Comparison of ENCODE assay signal across 19 mouse cellular contexts in genomic region chr3:100515754-100516141, GRCm38 (mm10). TPM values are rescaled to one million over a fixed set of nuclear protein-coding genes. Genes with fewer than 3 reads are reported as not detected.
DNase-seq lines count a peak whose midpoint lies in the region; ATAC-seq and TF ChIP-seq lines count a peak whose summit lies in the region.
"Had no signal": no experiment of that assay in that cellular context is flagged by ENCODE, and none has a peak within 500 bp of the region (broad histone marks: within the 10 kb centered on the region; RNA-seq: fewer than 3 reads in every experiment).

No protein-coding gene starts in this region.

- H3K4me3 ChIP-seq in kidney, embryonic 15.5 days (replicated peaks) = no peak overlapping the region
- H3K4me3 ChIP-seq in lung, postnatal 0 days (ENCODE audit: low read depth, low read length) = no peak overlapping the region
- H3K4me3 ChIP-seq in heart, embryonic 10.5 days = no peak overlapping the region
- H3K4me3 ChIP-seq: embryonic facial prominence, embryonic 13.5 days; forebrain, embryonic 12.5 days; heart, embryonic 13.5 days; hindbrain, embryonic 13.5 days had no signal

- WGBS in kidney, embryonic 15.5 days = 85% methylated on average over 5 of the region's 5 CpGs
- WGBS in lung, postnatal 0 days = 84% methylated on average over 5 of the region's 5 CpGs
- 80% methylated on average over 5 of the region's 5 CpGs for WGBS in heart, embryonic 10.5 days

- ATAC-seq in kidney, embryonic 15.5 days (replicated peaks; ENCODE audit: low FRiP score) = 0 out of 2 replicates have a peak, but pooled peaks have one; percentile 37
- 0 out of 2 replicates have a peak, but pooled peaks have one; percentile 2 for ATAC-seq in lung, postnatal 0 days
- peak; percentile 73 for ATAC-seq in megakaryocyte, adult 5-6 weeks (ENCODE audit: poor library complexity, severe bottlenecking)
- ATAC-seq: activated CD4-positive, CD25-positive, alpha-beta regulatory T cell, adult 4 months; CD4-positive, CD25-positive, alpha-beta regulatory T cell, adult 4 months; forebrain, embryonic 16.5 days had no signal

- no peak for TF ChIP-seq CTCF in lung, postnatal 0 days (IDR thresholded peaks at IDR 0.05)

- no peaks in the 10 kb centered on the region for H3K27me3 ChIP-seq in kidney, embryonic 15.5 days
- H3K27me3 ChIP-seq in lung, postnatal 0 days (replicated peaks; ENCODE audit: insufficient read depth, low read length) = no peaks in the 10 kb centered on the region
- H3K27me3 ChIP-seq in heart, embryonic 10.5 days (ENCODE audit: insufficient read depth, poor library complexity, severe bottlenecking) = 0 out of 2 replicates have a peak, but pooled peaks cover 3% of the 10 kb centered on the region
- H3K27me3 ChIP-seq: embryonic facial prominence, embryonic 13.5 days; forebrain, embryonic 12.5 days; hindbrain, embryonic 13.5 days had no signal

- H3K9ac ChIP-seq in kidney, embryonic 15.5 days = no peak overlapping the region
- H3K9ac ChIP-seq in lung, postnatal 0 days (replicated peaks; ENCODE audit: low read depth) = no peak overlapping the region
- H3K9ac ChIP-seq: embryonic facial prominence, embryonic 13.5 days; forebrain, embryonic 12.5 days; heart, embryonic 13.5 days; hindbrain, embryonic 13.5 days had no signal

- H3K4me1 ChIP-seq in kidney, embryonic 15.5 days = no peaks in the 10 kb centered on the region
- no peaks in the 10 kb centered on the region for H3K4me1 ChIP-seq in lung, postnatal 0 days (ENCODE audit: insufficient read depth, low read depth, low read length)
- H3K4me1 ChIP-seq in heart, embryonic 10.5 days = no peaks in the 10 kb centered on the region
- H3K4me1 ChIP-seq: embryonic facial prominence, embryonic 13.5 days; forebrain, embryonic 12.5 days; heart, embryonic 13.5 days; hindbrain, embryonic 13.5 days had no signal

- DNase-seq in kidney, adult 11 months = no peak
- no peak for DNase-seq in lung, postnatal 0 days (ENCODE audit: low spot score)
- DNase-seq in lung, postnatal 10 days = no peak
- no peak for DNase-seq in frontal cortex, postnatal 25 days (ENCODE audit: low spot score in 2 of 2)
- DNase-seq in heart, embryonic 10.5 days (ENCODE audit: low spot score) = no peak
- DNase-seq: adrenal gland, postnatal 14 days; cerebellum, adult 2 months; cerebellum, postnatal 14 days; gastrocnemius, postnatal 14 days; heart, postnatal 36 days had no signal

- no peaks in the 10 kb centered on the region for H3K9me3 ChIP-seq in kidney, embryonic 15.5 days (replicated peaks)
- no peaks in the 10 kb centered on the region for H3K9me3 ChIP-seq in lung, postnatal 0 days (ENCODE audit: low read length)
- H3K9me3 ChIP-seq in heart, embryonic 10.5 days = no peaks in the 10 kb centered on the region
- H3K9me3 ChIP-seq: embryonic facial prominence, embryonic 13.5 days; forebrain, embryonic 12.5 days; heart, embryonic 13.5 days; hindbrain, embryonic 13.5 days had no signal

- no peaks in the 10 kb centered on the region for H3K36me3 ChIP-seq in kidney, embryonic 15.5 days
- no peaks in the 10 kb centered on the region for H3K36me3 ChIP-seq in lung, postnatal 0 days (ENCODE audit: insufficient read depth, low read length)
- H3K36me3 ChIP-seq in heart, embryonic 10.5 days = no peaks in the 10 kb centered on the region
- H3K36me3 ChIP-seq: embryonic facial prominence, embryonic 13.5 days; forebrain, embryonic 12.5 days; heart, embryonic 13.5 days; hindbrain, embryonic 13.5 days had no signal

- no peak overlapping the region for H3K27ac ChIP-seq in kidney, embryonic 15.5 days
- H3K27ac ChIP-seq in lung, postnatal 0 days (ENCODE audit: low read length) = no peak overlapping the region
- no peak overlapping the region for H3K27ac ChIP-seq in heart, embryonic 10.5 days
- H3K27ac ChIP-seq: embryonic facial prominence, embryonic 13.5 days; forebrain, embryonic 12.5 days; heart, embryonic 13.5 days; hindbrain, embryonic 13.5 days had no signal

- H3K4me2 ChIP-seq in kidney, embryonic 15.5 days = no peak overlapping the region
- H3K4me2 ChIP-seq in lung, postnatal 0 days (replicated peaks; ENCODE audit: low read depth, low read length) = no peak overlapping the region
- H3K4me2 ChIP-seq: embryonic facial prominence, embryonic 13.5 days; forebrain, embryonic 12.5 days; heart, embryonic 13.5 days; hindbrain, embryonic 13.5 days had no signal

- no peak for TF ChIP-seq EP300 in lung, postnatal 0 days (IDR thresholded peaks at IDR 0.05)

RNA-seq across cellular contexts. Expression of gene Tent5c, which starts 26.6 kb away (rescaled TPM):
- 7.3 and 9.4 TPM in 2 replicates for polyA plus RNA-seq in kidney, embryonic 15.5 days (2015; fragmentation: Nextera tagmentation; extraction: Ambion mirVana)
- 11.5 and 14.0 TPM in 2 replicates for polyA plus RNA-seq in lung, postnatal 0 days (2015; fragmentation: Nextera tagmentation; extraction: Ambion mirVana)
- total RNA-seq in megakaryocyte, adult 5-6 weeks (2015) = 1.1 and 1.8 TPM in 2 replicates
- total RNA-seq in megakaryocyte, adult 5-6 weeks (2017) = 2.2 and 3.9 TPM in 2 replicates
- 4.1 and 5.0 TPM in 2 replicates for polyA plus RNA-seq in heart, embryonic 10.5 days (2016; fragmentation: Nextera tagmentation; extraction: Ambion mirVana)

Comparison
In these comparisons a context has a peak if more than half of its experiments do, and no peak if none do; other contexts are left out.
1. ATAC-seq: peak in every context shown above with its lines; median percentile 73 in megakaryocyte, adult 5-6 weeks; 37 in kidney, embryonic 15.5 days; 2 in lung, postnatal 0 days.